Mouse (Mus musculus): ENCODE data around the gene Cpt1b. TPM values are rescaled to one million over a fixed set of nuclear protein-coding genes. Genes with fewer than 3 reads are reported as not detected.

The Cpt1b gene
- 0.67 and 0.70 TPM in 2 replicates for polyA plus RNA-seq (2016; fragmentation: Nextera tagmentation; extraction: Ambion mirVana)

DNA sequence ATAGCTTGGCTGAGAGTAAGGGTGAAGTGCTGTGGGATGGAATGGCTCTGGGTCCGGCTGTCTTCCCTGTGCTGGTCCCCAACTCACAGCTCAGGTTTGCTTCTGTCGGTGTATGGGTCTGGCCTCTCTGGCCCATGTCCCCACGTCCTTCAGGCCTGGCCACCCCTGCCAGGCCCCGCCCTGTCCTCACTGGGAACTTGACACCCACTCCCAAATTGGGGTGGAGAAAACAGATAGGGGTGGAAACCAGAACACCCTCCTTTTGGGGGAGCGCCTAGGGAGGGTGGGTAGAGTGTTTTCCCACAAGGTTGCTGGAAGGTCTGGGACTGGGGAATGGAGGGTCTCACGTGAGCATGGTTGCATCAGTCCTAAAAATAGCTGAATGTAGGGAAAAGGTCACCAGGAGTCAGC is at the start of gene Cpt1b:
TSS of gene Cpt1b (minus strand) at position 153 of the 411 bp plus-strand sequence.
- H3K4me2 ChIP-seq = no peak within 1 kb of the TSS
- H3K27me3 ChIP-seq = no peaks in the 10 kb centered on the region
- H3K27ac ChIP-seq = no peak within 1 kb of the TSS
- no peaks in the 10 kb centered on the region for H3K9me3 ChIP-seq
- H3K36me3 ChIP-seq (replicated peaks) = peaks cover 25% of the 10 kb centered on the region
- 38% methylated on average over 6 of the region's 6 CpGs for WGBS
- peaks cover 16% of the 10 kb centered on the region for H3K4me1 ChIP-seq
- H3K9ac ChIP-seq = no peak within 1 kb of the TSS
- no peak within 1 kb of the TSS for H3K4me3 ChIP-seq (replicated peaks)
- no peak for ATAC-seq (ENCODE audit: low FRiP score)

DNA sequence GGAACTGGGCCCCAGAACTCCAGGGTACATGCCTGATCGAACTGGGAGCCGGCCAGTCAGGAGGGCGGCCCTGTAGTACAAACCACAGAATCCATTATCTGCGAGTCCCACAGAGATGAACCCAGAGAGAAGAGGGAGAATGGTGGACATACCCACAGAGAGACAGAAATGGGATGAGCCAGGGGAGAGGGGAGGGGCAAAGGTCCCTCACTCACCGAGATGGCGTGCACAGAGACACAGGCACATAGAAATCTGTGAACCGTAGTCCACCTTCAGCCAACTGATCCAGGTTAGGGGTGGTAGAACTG is 49.6 kb upstream of the Cpt1b start:
- H3K4me1 ChIP-seq = peaks cover 13% of the 10 kb centered on the region
- 86% methylated on average over 7 of the region's 7 CpGs for WGBS
- peak overlapping the region; percentile 69 for H3K9ac ChIP-seq
- peak overlapping the region; percentile 82 for H3K4me2 ChIP-seq
- no peaks in the 10 kb centered on the region for H3K36me3 ChIP-seq (replicated peaks)
- ATAC-seq (ENCODE audit: low FRiP score) = no peak
- no peak overlapping the region for H3K4me3 ChIP-seq (replicated peaks)
- no peak overlapping the region for H3K27ac ChIP-seq
- no peaks in the 10 kb centered on the region for H3K9me3 ChIP-seq
- H3K27me3 ChIP-seq = peaks cover 16% of the 10 kb centered on the region; the same call in 1 of the 2 replicates

- Histone ChIP-seq H3K36me3 (replicated peaks) (no peaks in the 10 kb centered on the region), H3K27me3 (peaks cover 16% of the 10 kb centered on the region; the same call in 1 of the 2 replicates), H3K9me3 (no peaks in the 10 kb centered on the region), H3K4me2 (0 out of 2 replicates have a peak overlapping the region, but pooled peaks have one; percentile 82), H3K27ac (no peak overlapping the region), H3K4me3 (replicated peaks) (no peak overlapping the region), H3K4me1 (peaks cover 13% of the 10 kb centered on the region), H3K9ac (0 out of 2 replicates have a peak overlapping the region, but pooled peaks have one; percentile 69)
- ATAC-seq (ENCODE audit: low FRiP score) = no peak
- WGBS = 91% methylated on average over 19 of the region's 19 CpGs
Observed at GRCm38 (mm10) chr15:89474596-89475292, 49.1 kb upstream of the Cpt1b start.

DNA sequence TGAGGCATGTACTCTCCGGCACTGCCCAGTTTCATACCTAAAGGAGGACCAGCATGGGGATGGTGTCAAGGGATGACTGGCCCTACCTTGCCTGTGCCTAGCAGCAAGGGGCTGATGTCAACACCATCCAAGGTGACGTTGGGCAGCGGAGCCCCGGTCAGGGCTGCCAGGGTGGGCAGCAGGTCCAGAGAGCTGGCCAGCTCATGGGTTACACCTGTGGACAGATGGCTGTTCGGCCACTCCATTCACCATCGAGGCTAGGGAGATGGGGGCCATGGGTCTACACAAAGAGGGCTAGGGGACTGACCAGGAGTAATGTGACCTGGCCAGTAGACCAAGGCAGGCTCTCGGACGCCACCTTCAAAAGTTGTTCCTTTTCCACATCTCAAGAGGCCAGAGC is 48.3 kb upstream of the Cpt1b start:
- H3K9ac ChIP-seq = no peak overlapping the region
- H3K9me3 ChIP-seq = no peaks in the 10 kb centered on the region
- H3K4me3 ChIP-seq (replicated peaks) = no peak overlapping the region
- peaks cover 13% of the 10 kb centered on the region for H3K4me1 ChIP-seq
- WGBS = 96% methylated on average over 8 of the region's 8 CpGs
- no peak overlapping the region for H3K4me2 ChIP-seq
- H3K27ac ChIP-seq = no peak overlapping the region
- ATAC-seq (ENCODE audit: low FRiP score) = no peak
- no peaks in the 10 kb centered on the region for H3K36me3 ChIP-seq (replicated peaks)
- H3K27me3 ChIP-seq = peaks cover 16% of the 10 kb centered on the region; the same call in 1 of the 2 replicates

- H3K9ac ChIP-seq = no peak overlapping the region
- no peaks in the 10 kb centered on the region for H3K9me3 ChIP-seq
- H3K4me3 ChIP-seq (replicated peaks) = no peak overlapping the region
- peaks cover 13% of the 10 kb centered on the region for H3K4me1 ChIP-seq
- ATAC-seq (ENCODE audit: low FRiP score) = no peak
- H3K27me3 ChIP-seq = peaks cover 14% of the 10 kb centered on the region; the same call in 1 of the 2 replicates
- H3K36me3 ChIP-seq (replicated peaks) = no peaks in the 10 kb centered on the region
- H3K4me2 ChIP-seq = no peak overlapping the region
- H3K27ac ChIP-seq = no peak overlapping the region
- WGBS = 82% methylated on average over 9 of the region's 9 CpGs
Observed at GRCm38 (mm10) chr15:89473370-89473769, 47.7 kb upstream of the Cpt1b start.

DNA sequence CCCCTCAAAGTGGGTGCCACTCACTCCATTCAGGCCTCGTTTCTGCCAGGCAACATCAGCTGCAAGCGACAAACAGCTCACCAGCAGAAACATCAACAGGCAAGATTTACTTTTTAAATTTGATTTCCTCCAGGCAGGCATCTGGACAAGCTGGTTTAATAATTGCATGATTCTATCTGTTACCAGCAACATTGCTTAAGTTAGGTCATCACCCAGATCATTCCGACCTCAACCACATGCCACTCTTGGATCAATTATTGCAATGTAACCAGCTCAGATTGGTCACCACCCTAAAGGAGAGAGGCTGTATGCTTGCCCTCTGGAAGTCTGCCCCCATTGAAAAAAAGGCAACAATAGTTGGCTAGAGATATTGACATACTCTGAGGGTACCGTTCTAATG is 45.8 kb upstream of the Cpt1b start:
- no peaks in the 10 kb centered on the region for H3K36me3 ChIP-seq (replicated peaks)
- no peaks in the 10 kb centered on the region for H3K9me3 ChIP-seq
- no peaks in the 10 kb centered on the region for H3K27me3 ChIP-seq
- H3K9ac ChIP-seq = no peak overlapping the region
- no peak overlapping the region for H3K27ac ChIP-seq
- H3K4me2 ChIP-seq = no peak overlapping the region
- no peak for ATAC-seq (ENCODE audit: low FRiP score)
- H3K4me3 ChIP-seq (replicated peaks) = no peak overlapping the region
- 95% methylated on average over 4 of the region's 4 CpGs for WGBS
- H3K4me1 ChIP-seq = peaks cover 11% of the 10 kb centered on the region

- ATAC-seq (ENCODE audit: low FRiP score) = no peak
- no peak overlapping the region for H3K4me2 ChIP-seq
- H3K36me3 ChIP-seq (replicated peaks) = no peaks in the 10 kb centered on the region
- H3K9me3 ChIP-seq = no peaks in the 10 kb centered on the region
- H3K9ac ChIP-seq = no peak overlapping the region
- H3K27me3 ChIP-seq = no peaks in the 10 kb centered on the region
- no peak overlapping the region for H3K27ac ChIP-seq
- no peak overlapping the region for H3K4me3 ChIP-seq (replicated peaks)
- peaks cover 5% of the 10 kb centered on the region; the same call in 1 of the 2 replicates for H3K4me1 ChIP-seq
- WGBS = 20% methylated on average over 2 of the region's 2 CpGs
Observed at GRCm38 (mm10) chr15:89468577-89468976, 42.9 kb upstream of the Cpt1b start.

- no peak overlapping the region; the same call in 1 of the 2 replicates for H3K27ac ChIP-seq
- 3% methylated on average over 1 of the region's 1 CpGs for WGBS
- peak; percentile 72 for ATAC-seq (ENCODE audit: low FRiP score)
- no peak overlapping the region for H3K4me3 ChIP-seq (replicated peaks)
- no peak overlapping the region for H3K4me2 ChIP-seq
- H3K9me3 ChIP-seq = no peaks in the 10 kb centered on the region
- H3K27me3 ChIP-seq = no peaks in the 10 kb centered on the region
- peaks cover 5% of the 10 kb centered on the region; the same call in 1 of the 2 replicates for H3K4me1 ChIP-seq
- H3K36me3 ChIP-seq (replicated peaks) = peaks cover 26% of the 10 kb centered on the region
- no peak overlapping the region for H3K9ac ChIP-seq
Observed at GRCm38 (mm10) chr15:89465052-89465451, 39.4 kb upstream of the Cpt1b start.

DNA sequence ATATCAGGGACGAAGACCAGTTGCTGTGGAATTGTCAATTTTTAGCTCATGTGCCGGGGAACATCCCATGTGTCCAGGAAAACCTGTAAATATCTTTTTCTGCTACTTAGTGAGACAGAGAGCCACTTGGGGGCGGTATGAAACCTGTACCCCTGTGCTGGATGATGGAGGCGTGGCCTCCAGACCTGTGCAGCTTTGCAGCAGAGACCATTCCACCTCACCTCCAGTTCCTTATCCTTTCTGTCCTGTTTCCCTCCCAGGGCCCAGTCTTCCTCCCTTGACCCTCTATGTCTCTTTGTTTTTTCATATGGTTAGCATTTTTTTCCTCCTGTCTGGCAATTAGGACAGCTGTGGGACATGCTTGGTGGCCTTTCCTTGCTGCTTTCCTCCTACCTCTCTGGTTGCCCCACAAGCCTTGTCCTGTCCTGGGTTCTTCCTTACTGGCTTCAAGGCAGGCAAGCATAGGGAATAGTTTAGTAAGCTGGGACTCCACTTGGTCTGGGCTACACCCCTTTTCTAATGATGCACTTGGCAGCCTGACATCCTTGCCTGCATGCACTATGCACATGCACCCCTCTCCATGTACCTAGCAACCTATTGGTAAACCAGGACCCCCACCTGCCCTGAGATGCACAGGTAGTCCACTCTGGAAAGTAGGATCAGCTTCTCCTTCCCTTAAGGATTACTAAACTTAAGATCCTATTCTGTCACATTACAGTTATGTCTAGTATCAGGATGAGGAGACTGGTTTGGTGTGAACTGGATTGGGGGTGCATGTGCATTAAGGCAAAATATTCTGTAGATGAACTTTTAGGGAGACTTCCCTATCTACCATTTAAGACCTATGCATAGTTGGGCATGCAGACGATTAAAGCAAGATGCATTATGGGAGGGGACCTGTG is 37.9 kb upstream of the Cpt1b start:
- H3K27me3 ChIP-seq = no peaks in the 10 kb centered on the region
- H3K9me3 ChIP-seq = no peaks in the 10 kb centered on the region
- WGBS = 63% methylated on average over 5 of the region's 5 CpGs

GRCm38 (mm10) chr15:89462176-89462575 is 36.5 kb upstream of the Cpt1b start:
- Histone ChIP-seq H3K4me2 (no peak overlapping the region), H3K4me3 (replicated peaks) (no peak overlapping the region), H3K9me3 (no peaks in the 10 kb centered on the region), H3K36me3 (replicated peaks) (peaks cover 55% of the 10 kb centered on the region), H3K27me3 (no peaks in the 10 kb centered on the region), H3K27ac (no peak overlapping the region), H3K4me1 (peaks cover 5% of the 10 kb centered on the region; the same call in 1 of the 2 replicates), H3K9ac (no peak overlapping the region)
- no peak for ATAC-seq (ENCODE audit: low FRiP score)
- WGBS = 84% methylated on average over 7 of the region's 7 CpGs

More for the DNA sequence above, 37.9 kb upstream of the Cpt1b start:
- Histone ChIP-seq H3K9ac (no peak overlapping the region), H3K4me2 (no peak overlapping the region), H3K36me3 (replicated peaks) (peaks cover 41% of the 10 kb centered on the region), H3K4me3 (replicated peaks) (no peak overlapping the region), H3K27ac (no peak overlapping the region), H3K4me1 (peaks cover 5% of the 10 kb centered on the region; the same call in 1 of the 2 replicates)
- no peak for ATAC-seq (ENCODE audit: low FRiP score)

- Histone ChIP-seq H3K9ac (no peak overlapping the region), H3K36me3 (replicated peaks) (peaks cover 63% of the 10 kb centered on the region), H3K9me3 (no peaks in the 10 kb centered on the region), H3K27me3 (no peaks in the 10 kb centered on the region), H3K4me2 (no peak overlapping the region), H3K27ac (no peak overlapping the region), H3K4me1 (peaks cover 5% of the 10 kb centered on the region; the same call in 1 of the 2 replicates), H3K4me3 (replicated peaks) (no peak overlapping the region)
- no peak for ATAC-seq (ENCODE audit: low FRiP score)
- 88% methylated on average over 15 of the region's 15 CpGs for WGBS
Observed at GRCm38 (mm10) chr15:89461321-89461720, 35.7 kb upstream of the Cpt1b start.

GRCm38 (mm10) chr15:89460298-89460697 is 34.6 kb upstream of the Cpt1b start:
- H3K27ac ChIP-seq = no peak overlapping the region
- H3K4me2 ChIP-seq = no peak overlapping the region
- H3K36me3 ChIP-seq (replicated peaks) = peaks cover 64% of the 10 kb centered on the region
- ATAC-seq (ENCODE audit: low FRiP score) = no peak
- H3K4me3 ChIP-seq (replicated peaks) = no peak overlapping the region
- 86% methylated on average over 10 of the region's 10 CpGs for WGBS
- peaks cover 11% of the 10 kb centered on the region for H3K4me1 ChIP-seq
- H3K9me3 ChIP-seq = no peaks in the 10 kb centered on the region
- H3K9ac ChIP-seq = no peak overlapping the region
- H3K27me3 ChIP-seq = no peaks in the 10 kb centered on the region
